Mouse (Mus musculus): ENCODE measurements at regions not wholly inside any gene's neighbourhood (a gene's known extent, or its start where the extent isn't known, plus 50 kb on each side); places are given as distances from the start of the nearest gene placed in this dataset.

- peak; percentile 82 for ATAC-seq (ENCODE audit: insufficient number of reproducible peaks, low FRiP score, low TSS enrichment)
These were observed 317.9 kb downstream of the Btg1 start for GRCm38 (mm10) chr10:96934661-96935060.

GRCm38 (mm10) chr10:96940887-96941518, 324.2 kb downstream of the Btg1 start:
- ATAC-seq (ENCODE audit: insufficient number of reproducible peaks, low FRiP score, low TSS enrichment): no peak

GRCm38 (mm10) chr10:96944229-96944628, 327.4 kb downstream of the Btg1 start:
- no peak for ATAC-seq (ENCODE audit: insufficient number of reproducible peaks, low FRiP score, low TSS enrichment)

GRCm38 (mm10) chr10:96947971-96948370, 331.2 kb downstream of the Btg1 start:
- ATAC-seq (ENCODE audit: insufficient number of reproducible peaks, low FRiP score, low TSS enrichment): no peak

- ATAC-seq (ENCODE audit: insufficient number of reproducible peaks, low FRiP score, low TSS enrichment): no peak
These were observed 332.1 kb downstream of the Btg1 start for GRCm38 (mm10) chr10:96948871-96949270.

- ATAC-seq (ENCODE audit: insufficient number of reproducible peaks, low FRiP score, low TSS enrichment): peak; percentile 37; the same call in 1 of the 2 replicates
These were observed 338.4 kb downstream of the Btg1 start for GRCm38 (mm10) chr10:96955036-96955775.

GRCm38 (mm10) chr10:96955776-96956448, 339.1 kb downstream of the Btg1 start:
- ATAC-seq (ENCODE audit: insufficient number of reproducible peaks, low FRiP score, low TSS enrichment): peak; percentile 46; the same call in 1 of the 2 replicates

- ATAC-seq (ENCODE audit: insufficient number of reproducible peaks, low FRiP score, low TSS enrichment): no peak
These were observed 339.6 kb downstream of the Btg1 start for GRCm38 (mm10) chr10:96956449-96956834.

GRCm38 (mm10) chr10:96957019-96957418, 340.2 kb downstream of the Btg1 start:
- ATAC-seq (ENCODE audit: insufficient number of reproducible peaks, low FRiP score, low TSS enrichment): no peak

- no peak for ATAC-seq (ENCODE audit: insufficient number of reproducible peaks, low FRiP score, low TSS enrichment)
These were observed 353.0 kb downstream of the Btg1 start for GRCm38 (mm10) chr10:96969825-96970224.

GRCm38 (mm10) chr10:96970737-96971136, 353.9 kb downstream of the Btg1 start:
- ATAC-seq (ENCODE audit: insufficient number of reproducible peaks, low FRiP score, low TSS enrichment): no peak

GRCm38 (mm10) chr10:96971810-96972209, 355.0 kb downstream of the Btg1 start:
- no peak for ATAC-seq (ENCODE audit: insufficient number of reproducible peaks, low FRiP score, low TSS enrichment)

GRCm38 (mm10) chr10:96974326-96974977, 357.6 kb downstream of the Btg1 start:
- ATAC-seq (ENCODE audit: insufficient number of reproducible peaks, low FRiP score, low TSS enrichment): peak; percentile 73

GRCm38 (mm10) chr10:96976691-96977090, 359.9 kb downstream of the Btg1 start:
- no peak for ATAC-seq (ENCODE audit: insufficient number of reproducible peaks, low FRiP score, low TSS enrichment)

GRCm38 (mm10) chr10:96980494-96980831, 363.7 kb downstream of the Btg1 start:
- ATAC-seq (ENCODE audit: insufficient number of reproducible peaks, low FRiP score, low TSS enrichment): no peak

GRCm38 (mm10) chr10:96980832-96981515, 364.2 kb downstream of the Btg1 start:
- ATAC-seq (ENCODE audit: insufficient number of reproducible peaks, low FRiP score, low TSS enrichment): no peak

- ATAC-seq (ENCODE audit: insufficient number of reproducible peaks, low FRiP score, low TSS enrichment): no peak
These were observed 364.7 kb downstream of the Btg1 start for GRCm38 (mm10) chr10:96981516-96981869.

GRCm38 (mm10) chr10:97000871-97001270, 384.1 kb downstream of the Btg1 start:
- ATAC-seq (ENCODE audit: insufficient number of reproducible peaks, low FRiP score, low TSS enrichment): no peak

- no peak for ATAC-seq (ENCODE audit: insufficient number of reproducible peaks, low FRiP score, low TSS enrichment)
These were observed 392.1 kb downstream of the Btg1 start for GRCm38 (mm10) chr10:97008873-97009272.

- ATAC-seq (ENCODE audit: insufficient number of reproducible peaks, low FRiP score, low TSS enrichment): no peak
These were observed 393.1 kb downstream of the Btg1 start for GRCm38 (mm10) chr10:97009859-97010258.

Data from cerebellum, adult (tissue).